Mouse (Mus musculus) brain, embryonic 14.5 days (tissue): Measurements from ENCODE around the gene Ptgis. TPM values are rescaled to one million over a fixed set of nuclear protein-coding genes. Genes with fewer than 3 reads are reported as not detected.
"Not testable (repeated sequence)": the region's sequence is repeated elsewhere in the genome, so short reads cannot be mapped to it uniquely, and the experiment has no call there.

ENCODE experiments used
- DNase-seq: peaks from one replicate; pipeline ENCODE4 v3.0.0-alpha.2; 2011; ENCODE audit warnings: low read depth
- CTCF ChIP-seq: fragments of 200-500 bp; IDR thresholded peaks from 2 replicates; pipeline ENCODE4 v1.5.1; 2012; ENCODE audit warnings: inconsistent platforms, mild to moderate bottlenecking, moderate library complexity, borderline replicate concordance; ENCODE audit not compliant: insufficient read depth, insufficient read length; ENCODE audit errors: extremely low read depth
- POLR2A ChIP-seq: fragments of 200-500 bp; IDR thresholded peaks from 2 replicates; pipeline ENCODE4 v1.6.1; 2012; ENCODE audit warnings: mild to moderate bottlenecking, inconsistent platforms, borderline replicate concordance; ENCODE audit not compliant: poor library complexity, insufficient read depth, insufficient read length, severe bottlenecking; ENCODE audit errors: extremely low read depth
- polyA plus RNA-seq: library from polyadenylated mRNA; depleted of rRNA; stranded (reverse); fragments of >200 nt; gene quantifications from 2 replicates; pipeline ENCODE4 v1.2.3, GENCODE M21; 2012

Gene Ptgis
- polyA plus RNA-seq, 1 experiment, result 6.1 TPM

GRCm38 (mm10) chr2:167222152-167222551 is 18.3 kb downstream of the Ptgis start:
- peak; percentile 83 for DNase-seq

GRCm38 (mm10) chr2:167221159-167221845 is 19.1 kb downstream of the Ptgis start:
- TF ChIP-seq POLR2A (no peak), CTCF (no peak)
- DNase-seq, result no peak

More at GRCm38 (mm10) chr2:167222152-167222551, 18.3 kb downstream of the Ptgis start:
- TF ChIP-seq POLR2A, result no peak
- TF ChIP-seq CTCF, result peak; percentile 89

GRCm38 (mm10) chr2:167220736-167221135 is 19.7 kb downstream of the Ptgis start:
- DNase-seq, result no peak

GRCm38 (mm10) chr2:167219154-167219775 is 21.1 kb downstream of the Ptgis start:
- TF ChIP-seq CTCF, result peak; percentile 94
- no peak for TF ChIP-seq POLR2A
- DNase-seq, result peak; percentile 94

More at GRCm38 (mm10) chr2:167220736-167221135, 19.7 kb downstream of the Ptgis start:
- TF ChIP-seq CTCF (no peak), POLR2A (no peak)

- no peak for DNase-seq
- TF ChIP-seq CTCF (no peak), POLR2A (no peak)
Measured at GRCm38 (mm10) chr2:167213666-167214065, 26.7 kb downstream of the Ptgis start.

- no peak for DNase-seq
- no peak for TF ChIP-seq POLR2A
- TF ChIP-seq CTCF, result peak; percentile 40; the same call in 1 of the 2 replicates
Measured at GRCm38 (mm10) chr2:167213076-167213475, 27.3 kb downstream of the Ptgis start.

- DNase-seq, result no peak
- TF ChIP-seq CTCF, result no peak
- no peak for TF ChIP-seq POLR2A
Measured at GRCm38 (mm10) chr2:167212551-167212950, 27.9 kb downstream of the Ptgis start.

- TF ChIP-seq POLR2A (no peak), CTCF (no peak)
- no peak for DNase-seq
Measured at GRCm38 (mm10) chr2:167212089-167212488, 28.3 kb downstream of the Ptgis start.

GRCm38 (mm10) chr2:167209900-167210299 is 30.5 kb downstream of the Ptgis start:
- DNase-seq, result no peak
- TF ChIP-seq CTCF (no peak), POLR2A (no peak)

GRCm38 (mm10) chr2:167208984-167209383 is 31.4 kb downstream of the Ptgis start:
- TF ChIP-seq POLR2A, result no peak
- no peak for TF ChIP-seq CTCF
- DNase-seq, result no peak

GRCm38 (mm10) chr2:167205918-167206629 is 34.3 kb downstream of the Ptgis start:
- TF ChIP-seq CTCF (no peak), POLR2A (no peak)
- DNase-seq, result no peak

- DNase-seq, result not testable (repeated sequence)
Measured at GRCm38 (mm10) chr2:167204686-167205085, 35.7 kb downstream of the Ptgis start.
